Mouse (Mus musculus): ENCODE results near the gene Gm10663. TPM values are rescaled to one million over a fixed set of nuclear protein-coding genes. Genes with fewer than 3 reads are reported as not detected.

The Gm10663 gene
- polyA plus RNA-seq, 1 experiment from 2014 or later, result not detected

DNA sequence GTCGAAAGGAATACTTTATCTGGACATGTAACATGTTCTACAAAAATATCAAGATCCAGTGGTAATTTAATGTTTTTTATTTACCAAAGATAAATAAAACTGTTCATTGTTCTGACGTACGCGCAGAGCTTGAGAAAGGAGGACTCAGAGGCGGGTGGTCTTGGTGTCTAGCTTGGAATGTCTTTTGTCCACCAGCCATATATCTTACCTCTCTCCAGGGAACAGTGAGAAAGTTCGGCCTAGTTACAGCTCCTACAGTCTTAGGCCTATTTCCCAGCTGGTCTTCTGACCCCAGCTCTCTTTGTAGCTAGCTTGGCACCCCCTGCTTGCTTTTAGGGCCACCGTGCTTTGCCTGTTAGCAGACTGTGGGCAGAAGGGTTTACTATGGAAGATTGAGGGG, 14.9 kb downstream of the Gm10663 start:
- 62% methylated on average over 7 of the region's 7 CpGs for WGBS
- Histone ChIP-seq H3K27ac (no peak overlapping the region), H3K27me3 (no peaks in the 10 kb centered on the region), H3K4me2 (no peak overlapping the region), H3K9ac (no peak overlapping the region), H3K9me3 (no peaks in the 10 kb centered on the region), H3K36me3 (no peaks in the 10 kb centered on the region), H3K4me3 (no peak overlapping the region), H3K4me1 (replicated peaks) (no peaks in the 10 kb centered on the region)
- ATAC-seq (ENCODE audit: low FRiP score), result no peak

- H3K9ac ChIP-seq, result no peak overlapping the region
- no peak overlapping the region for H3K4me2 ChIP-seq
- WGBS, result 73% methylated on average over 7 of the region's 7 CpGs
- no peaks in the 10 kb centered on the region for H3K9me3 ChIP-seq
- no peaks in the 10 kb centered on the region for H3K4me1 ChIP-seq (replicated peaks)
- H3K27ac ChIP-seq, result no peak overlapping the region
- no peaks in the 10 kb centered on the region for H3K27me3 ChIP-seq
- H3K36me3 ChIP-seq, result no peaks in the 10 kb centered on the region
- no peak overlapping the region for H3K4me3 ChIP-seq
- no peak for ATAC-seq (ENCODE audit: low FRiP score)
Observed at GRCm38 (mm10) chr8:65097760-65098415, 23.1 kb downstream of the Gm10663 start.

- Histone ChIP-seq H3K4me3 (no peak overlapping the region), H3K9ac (no peak overlapping the region), H3K27ac (no peak overlapping the region), H3K4me2 (no peak overlapping the region), H3K9me3 (no peaks in the 10 kb centered on the region), H3K27me3 (no peaks in the 10 kb centered on the region), H3K4me1 (replicated peaks) (no peaks in the 10 kb centered on the region), H3K36me3 (no peaks in the 10 kb centered on the region)
- ATAC-seq (ENCODE audit: low FRiP score), result no peak
- WGBS, result 54% methylated on average over 3 of the region's 3 CpGs
Observed at GRCm38 (mm10) chr8:65099735-65100134, 24.9 kb downstream of the Gm10663 start.

GRCm38 (mm10) chr8:65103632-65104031, 28.8 kb downstream of the Gm10663 start:
- 71% methylated on average over 7 of the region's 7 CpGs for WGBS
- Histone ChIP-seq H3K9me3 (no peaks in the 10 kb centered on the region), H3K4me3 (no peak overlapping the region), H3K4me2 (no peak overlapping the region), H3K4me1 (replicated peaks) (no peaks in the 10 kb centered on the region), H3K27ac (no peak overlapping the region), H3K9ac (no peak overlapping the region), H3K27me3 (no peaks in the 10 kb centered on the region), H3K36me3 (no peaks in the 10 kb centered on the region)
- ATAC-seq (ENCODE audit: low FRiP score), result peak; percentile 36; the same call in 1 of the 2 replicates

DNA sequence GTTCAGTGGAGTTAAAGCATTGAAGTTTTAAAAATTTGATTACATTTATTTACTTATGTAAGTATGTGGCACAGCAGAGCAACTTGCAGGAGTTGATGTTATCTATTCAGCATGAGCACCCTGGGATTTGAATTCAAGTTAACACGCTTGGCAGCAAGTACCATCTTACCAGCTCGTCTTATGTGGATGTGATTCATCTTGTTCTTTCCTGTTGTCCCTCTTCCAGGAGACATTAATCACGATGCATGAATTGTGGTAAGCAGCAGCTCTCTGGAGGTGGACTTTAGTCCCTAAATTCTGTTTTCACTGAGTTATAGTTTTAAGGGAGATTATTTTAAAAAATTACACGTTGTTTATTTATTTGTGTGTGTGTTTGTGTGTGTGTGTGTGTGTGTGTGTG, 29.2 kb downstream of the Gm10663 start:
- H3K9ac ChIP-seq, result no peak overlapping the region
- H3K4me3 ChIP-seq, result no peak overlapping the region
- ATAC-seq (ENCODE audit: low FRiP score), result no peak
- H3K9me3 ChIP-seq, result no peaks in the 10 kb centered on the region
- 71% methylated on average over 4 of the region's 4 CpGs for WGBS
- H3K4me2 ChIP-seq, result no peak overlapping the region
- no peaks in the 10 kb centered on the region for H3K4me1 ChIP-seq (replicated peaks)
- no peak overlapping the region for H3K27ac ChIP-seq
- no peaks in the 10 kb centered on the region for H3K36me3 ChIP-seq
- no peaks in the 10 kb centered on the region for H3K27me3 ChIP-seq

- Histone ChIP-seq H3K9me3 (no peaks in the 10 kb centered on the region), H3K27ac (no peak overlapping the region), H3K36me3 (no peaks in the 10 kb centered on the region), H3K4me3 (no peak overlapping the region), H3K4me2 (no peak overlapping the region), H3K4me1 (replicated peaks) (no peaks in the 10 kb centered on the region), H3K27me3 (no peaks in the 10 kb centered on the region), H3K9ac (no peak overlapping the region)
- no peak for ATAC-seq (ENCODE audit: low FRiP score)
- WGBS, result 97% methylated on average over 25 of the region's 25 CpGs
Observed at GRCm38 (mm10) chr8:65107936-65108718, 33.3 kb downstream of the Gm10663 start.

- Histone ChIP-seq H3K4me3 (no peak overlapping the region), H3K4me1 (replicated peaks) (no peaks in the 10 kb centered on the region), H3K4me2 (no peak overlapping the region), H3K9ac (no peak overlapping the region), H3K36me3 (no peaks in the 10 kb centered on the region), H3K27me3 (no peaks in the 10 kb centered on the region), H3K27ac (no peak overlapping the region), H3K9me3 (no peaks in the 10 kb centered on the region)
- 84% methylated on average over 6 of the region's 6 CpGs for WGBS
- no peak for ATAC-seq (ENCODE audit: low FRiP score)
Observed at GRCm38 (mm10) chr8:65108936-65109335, 34.1 kb downstream of the Gm10663 start.

DNA sequence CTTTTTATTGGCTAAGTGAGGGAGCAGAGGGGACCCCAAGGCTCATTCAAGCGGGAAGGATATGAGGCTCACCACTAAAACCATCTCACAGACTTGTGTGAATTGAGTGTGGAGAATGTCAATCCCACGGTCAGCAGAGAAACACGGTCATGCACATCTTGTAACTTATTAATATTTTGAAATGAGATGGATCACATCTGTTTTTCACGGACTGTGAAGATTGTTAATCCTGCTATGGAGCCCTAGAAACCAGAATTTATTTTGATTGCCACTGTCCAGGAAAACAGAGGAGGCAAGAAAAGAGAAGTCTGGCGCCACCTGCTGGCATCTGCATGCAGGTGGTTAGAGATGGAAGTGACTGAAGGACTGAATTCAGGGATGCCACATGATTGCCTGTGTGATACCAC, 35.5 kb downstream of the Gm10663 start:
- Histone ChIP-seq H3K4me1 (replicated peaks) (no peaks in the 10 kb centered on the region), H3K9me3 (no peaks in the 10 kb centered on the region), H3K36me3 (no peaks in the 10 kb centered on the region), H3K27ac (no peak overlapping the region), H3K27me3 (no peaks in the 10 kb centered on the region), H3K4me2 (no peak overlapping the region), H3K9ac (no peak overlapping the region), H3K4me3 (no peak overlapping the region)
- peak; percentile 85 for ATAC-seq (ENCODE audit: low FRiP score)
- WGBS, result 38% methylated on average over 5 of the region's 5 CpGs

- Histone ChIP-seq H3K9me3 (no peaks in the 10 kb centered on the region), H3K4me2 (no peak overlapping the region), H3K27me3 (no peaks in the 10 kb centered on the region), H3K9ac (no peak overlapping the region), H3K4me1 (replicated peaks) (no peaks in the 10 kb centered on the region), H3K4me3 (no peak overlapping the region), H3K27ac (no peak overlapping the region), H3K36me3 (no peaks in the 10 kb centered on the region)
- ATAC-seq (ENCODE audit: low FRiP score), result no peak
- 91% methylated on average over 6 of the region's 6 CpGs for WGBS
Observed at GRCm38 (mm10) chr8:65112092-65112491, 37.3 kb downstream of the Gm10663 start.

GRCm38 (mm10) chr8:65126014-65126413, 51.2 kb downstream of the Gm10663 start:
- Histone ChIP-seq H3K9me3 (no peaks in the 10 kb centered on the region), H3K9ac (no peak overlapping the region), H3K4me3 (no peak overlapping the region), H3K27ac (no peak overlapping the region), H3K36me3 (no peaks in the 10 kb centered on the region), H3K4me2 (no peak overlapping the region), H3K4me1 (replicated peaks) (no peaks in the 10 kb centered on the region), H3K27me3 (no peaks in the 10 kb centered on the region)
- WGBS, result 78% methylated on average over 1 of the region's 1 CpGs
- ATAC-seq (ENCODE audit: low FRiP score), result no peak

GRCm38 (mm10) chr8:65126454-65126853, 51.6 kb downstream of the Gm10663 start:
- H3K9ac ChIP-seq, result no peak overlapping the region
- H3K4me1 ChIP-seq (replicated peaks), result no peaks in the 10 kb centered on the region
- ATAC-seq (ENCODE audit: low FRiP score), result no peak
- H3K4me2 ChIP-seq, result no peak overlapping the region
- no peaks in the 10 kb centered on the region for H3K9me3 ChIP-seq
- H3K36me3 ChIP-seq, result no peaks in the 10 kb centered on the region
- 88% methylated on average over 3 of the region's 3 CpGs for WGBS
- H3K4me3 ChIP-seq, result no peak overlapping the region
- H3K27me3 ChIP-seq, result no peaks in the 10 kb centered on the region
- H3K27ac ChIP-seq, result no peak overlapping the region

All from hindbrain, embryonic 13.5 days (tissue).